Mouse (Mus musculus): ENCODE measurements around the gene Olfr1100. TPM values are rescaled to one million over a fixed set of nuclear protein-coding genes. Genes with fewer than 3 reads are reported as not detected.

The Olfr1100 gene
- not detected for total RNA-seq (2023)

GRCm38 (mm10) chr2:86979854-86980253 lies at the start of gene Olfr1100:
Gene Olfr1100 (minus strand): TSS chr2:86979954.

GRCm38 (mm10) chr2:87026980-87027379 lies 47.2 kb upstream of the Olfr1100 start, which contains the start of gene Olfr1104:
Gene Olfr1104 (minus strand): TSS chr2:87027080.

GRCm38 (mm10) chr2:86998098-86998497 lies 18.3 kb upstream of the Olfr1100 start, which contains the start of gene Olfr1102:
Gene Olfr1102 (plus strand): TSS chr2:86998398.

GRCm38 (mm10) chr2:86991121-86991520 lies 11.4 kb upstream of the Olfr1100 start, which contains the start of gene Olfr1101:
Gene Olfr1101 (minus strand): TSS chr2:86991221.

DNA sequence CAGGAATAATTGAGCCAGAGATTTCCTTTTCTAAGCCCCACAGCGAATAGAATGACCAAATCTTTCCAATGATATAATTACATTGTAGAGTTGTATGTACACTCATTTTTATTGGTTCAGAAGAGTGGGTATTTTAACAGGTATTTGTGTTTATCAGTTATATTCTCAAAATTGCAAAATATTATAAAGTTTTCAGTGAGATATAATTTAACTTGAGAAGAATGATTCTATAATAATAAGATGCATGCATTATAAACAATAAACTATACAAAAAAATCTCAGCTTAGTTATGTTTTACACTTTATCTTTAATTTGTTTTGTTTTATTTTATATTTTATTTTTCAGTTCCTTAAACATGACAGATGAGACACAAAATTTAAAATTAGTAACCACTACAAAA lies 19.2 kb downstream of the Olfr1100 start, which contains the start of gene Olfr1099:
Gene Olfr1099 (minus strand): TSS at position 101 of the 400 bp plus-strand sequence.

Other genes starting within 250 kb of the Olfr1100 start
- not detected for gene Olfr1089, start 246.3 kb downstream of the Olfr1100 start, total RNA-seq (2023)
- not detected for gene Olfr1090, start 221.0 kb downstream of the Olfr1100 start, total RNA-seq (2023)
- gene Olfr1093, start 197.5 kb downstream of the Olfr1100 start, total RNA-seq (2023) = not detected
- not detected for gene Olfr141, start 169.9 kb downstream of the Olfr1100 start, total RNA-seq (2023)
- not detected for gene Olfr1094, start 155.3 kb downstream of the Olfr1100 start, total RNA-seq (2023)
- not detected for gene Olfr1095, start 128.3 kb downstream of the Olfr1100 start, total RNA-seq (2023)
- not detected for gene Gm13723, start 105.2 kb downstream of the Olfr1100 start, total RNA-seq (2023)
- gene Olfr1097, start 87.7 kb downstream of the Olfr1100 start, total RNA-seq (2023) = not detected
- not detected for gene Olfr1098, start 55.4 kb downstream of the Olfr1100 start, total RNA-seq (2023)
- gene Olfr1099, start 19.3 kb downstream of the Olfr1100 start, total RNA-seq (2023) = not detected
- gene Olfr1101, start 11.3 kb upstream of the Olfr1100 start, total RNA-seq (2023) = not detected
- gene Olfr1102, start 18.4 kb upstream of the Olfr1100 start, total RNA-seq (2023) = not detected
- not detected for gene Olfr1104, start 47.1 kb upstream of the Olfr1100 start, total RNA-seq (2023)
- not detected for gene Olfr1105, start 56.6 kb upstream of the Olfr1100 start, total RNA-seq (2023)
- not detected for gene Olfr1106, start 72.3 kb upstream of the Olfr1100 start, total RNA-seq (2023)
- gene Olfr1107, start 95.9 kb upstream of the Olfr1100 start, total RNA-seq (2023) = not detected
- gene Olfr1109, start 116.1 kb upstream of the Olfr1100 start, total RNA-seq (2023) = not detected
- gene Olfr259, start 134.6 kb upstream of the Olfr1100 start, total RNA-seq (2023) = not detected
- not detected for gene Olfr1110, start 160.3 kb upstream of the Olfr1100 start, total RNA-seq (2023)
- not detected for gene Olfr1111, start 172.7 kb upstream of the Olfr1100 start, total RNA-seq (2023)
- not detected for gene Olfr1112, start 207.8 kb upstream of the Olfr1100 start, total RNA-seq (2023)
- not detected for gene Olfr1113, start 229.0 kb upstream of the Olfr1100 start, total RNA-seq (2023)

All from monocyte, adult 59 days (primary cell).